Mouse (Mus musculus) embryonic stem cell, embryonic (primary cell): ENCODE data around the gene Efcab8.

Experiments
- CTCF ChIA-PET, 4 experiments: fragments of 300-600 bp in 2 of 4; fragments of 350-600 bp in 2 of 4; sonication (Branson Sonifier 250); formaldehyde crosslinking; loops; one replicate each; lab custom pipeline; 2022; ENCODE audit warnings: inconsistent platforms in 2 of 4; lab: Charles Lee
- POLR2A ChIA-PET, 4 experiments: fragments of 300-600 bp in 2 of 4; fragments of 350-600 bp in 2 of 4; sonication (Branson Sonifier 250); formaldehyde crosslinking; loops; one replicate each; lab custom pipeline; 2022; ENCODE audit warnings: antibody characterized with exemption in 4 of 4, inconsistent platforms in 1 of 4; lab: Charles Lee

Gene Efcab8

GRCm38 (mm10) chr2:153860315-153860714 is 80.6 kb downstream of the Efcab8 start:
- CTCF ChIA-PET, result no interaction called here
- POLR2A ChIA-PET, result no interaction called here

DNA sequence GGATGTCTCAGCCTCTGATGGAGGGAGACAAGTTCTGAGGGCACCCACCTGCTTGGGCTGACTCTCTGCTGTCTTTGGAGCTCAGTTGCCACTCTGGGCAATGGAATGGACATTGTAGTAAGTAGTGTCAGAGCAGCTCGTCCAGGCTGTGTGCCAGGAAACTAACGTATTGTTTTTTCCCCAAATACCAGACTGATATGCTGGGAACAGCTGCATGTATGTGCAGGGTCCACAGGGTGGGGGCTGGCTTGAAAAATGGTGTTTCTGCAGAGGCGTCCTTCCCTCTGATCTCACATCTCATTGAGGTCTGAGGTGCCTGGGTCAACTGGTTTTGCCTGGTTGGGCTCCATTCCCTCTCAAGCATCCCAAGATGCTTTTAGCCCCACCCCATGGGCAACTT is 81.0 kb downstream of the Efcab8 start:
- ChIA-PET CTCF (no interaction called here), POLR2A (no interaction called here)

DNA sequence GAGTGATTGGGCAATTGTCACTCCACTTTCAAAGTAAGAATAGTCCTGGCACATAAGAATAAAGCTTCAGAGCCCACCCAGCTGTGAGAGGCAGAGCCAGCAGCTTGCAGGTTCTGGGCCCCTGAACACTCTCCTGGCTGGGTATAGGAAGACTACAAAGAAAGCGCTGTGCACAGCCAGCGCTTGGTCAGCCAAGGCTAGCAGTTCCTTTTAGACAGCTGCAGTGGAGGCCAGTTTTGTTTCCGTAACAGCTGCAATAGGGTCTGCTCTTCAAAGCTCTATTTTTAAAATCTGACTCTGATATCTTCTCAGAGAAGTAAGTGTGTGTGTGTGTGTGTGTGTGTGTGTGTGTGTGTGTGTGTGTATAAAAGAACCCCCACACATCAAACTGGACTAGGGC is 82.2 kb downstream of the Efcab8 start:
- ChIA-PET POLR2A (interaction anchor here in 1 of 4 experiments (0.6 kb wide), 1 partner anchor 275 kb away, joined by 3 read pairs; no protein-coding TSS in a partner anchor), CTCF (interaction anchor here in 1 of 4 experiments (0.9 kb wide), 1 partner anchor 11 kb away, joined by 5 read pairs; no protein-coding TSS in a partner anchor)

GRCm38 (mm10) chr2:153870984-153871383 is 91.3 kb downstream of the Efcab8 start, which contains the start of gene Sun5:
Sun5 (minus strand) TSS chr2:153871084.
- CTCF ChIA-PET, result no interaction called here

DNA sequence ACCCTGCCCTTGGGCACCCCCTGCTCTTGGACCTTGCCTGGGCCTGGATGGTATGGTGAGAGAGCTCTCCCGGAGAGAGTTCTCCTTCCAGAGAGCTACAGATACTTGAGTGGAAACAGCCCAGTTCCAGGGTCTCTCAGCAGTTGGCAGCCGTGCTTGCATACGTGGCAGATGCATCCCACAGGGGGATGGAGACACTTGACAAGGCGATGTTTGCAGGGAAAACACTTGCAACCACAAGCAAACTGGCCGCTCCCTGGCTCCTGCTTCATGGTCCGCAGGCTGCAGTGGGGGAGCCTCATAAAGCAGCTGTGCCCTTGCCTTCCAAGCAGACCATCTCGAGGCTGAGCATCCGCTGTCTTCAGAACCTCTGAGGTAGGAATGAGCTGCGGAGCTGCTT is 95.0 kb downstream of the Efcab8 start, which contains the start of gene Bpifb2:
Bpifb2 (plus strand) TSS at position 301 of the 400 bp plus-strand sequence.
- ChIA-PET POLR2A (no interaction called here), CTCF (interaction anchor here in 1 of 4 experiments (0.7 kb wide), 1 partner anchor 1676 kb away, joined by 4 read pairs; no protein-coding TSS in a partner anchor)

More at GRCm38 (mm10) chr2:153870984-153871383, 91.3 kb downstream of the Efcab8 start, which contains the start of gene Sun5:
- POLR2A ChIA-PET, result interaction anchor here in 1 of 4 experiments (0.6 kb wide), 1 partner anchor 219 kb away, joined by 3 read pairs; no protein-coding TSS in a partner anchor
